Mouse (Mus musculus): Measurements from ENCODE around the gene Dars.
"Not testable (repeated sequence)": the region's sequence is repeated elsewhere in the genome, so short reads cannot be mapped to it uniquely, and the experiment has no call there.

Dars gene

GRCm38 (mm10) chr1:128330313-128330712 is 86.9 kb downstream of the Dars start:
- no peak for DNase-seq

- no peak for DNase-seq
Measured at GRCm38 (mm10) chr1:128328218-128328617, 89.0 kb downstream of the Dars start, which contains the start of gene Lct. Gene Lct, minus strand, starts transcription at chr1:128328318.

- DNase-seq, result no peak
Measured at GRCm38 (mm10) chr1:128327165-128327564, 90.0 kb downstream of the Dars start.

- no peak for DNase-seq
Measured at GRCm38 (mm10) chr1:128324776-128325175, 92.4 kb downstream of the Dars start.

GRCm38 (mm10) chr1:128323026-128323643 is 94.0 kb downstream of the Dars start:
- DNase-seq, result no peak

- not testable (repeated sequence) for DNase-seq
Measured at GRCm38 (mm10) chr1:128319266-128319665, 97.9 kb downstream of the Dars start.

GRCm38 (mm10) chr1:128314665-128315064 is 102.5 kb downstream of the Dars start:
- DNase-seq, result no peak

All from cerebellum, adult 9-10 months (tissue).